Mouse (Mus musculus) Patski (cell line): ENCODE results near the gene Slc10a3. TPM values are rescaled to one million over a fixed set of nuclear protein-coding genes. Genes with fewer than 3 reads are reported as not detected.
"Not testable (repeated sequence)": the region's sequence is repeated elsewhere in the genome, so short reads cannot be mapped to it uniquely, and the experiment has no call there.

Experiments
- ATAC-seq: fragments of 100-300 bp; one replicate; pipeline ENCODE4 v1.8.0; 2021
- CTCF ChIA-PET: fragments of 350-600 bp; sonication (Branson Sonifier 250); formaldehyde crosslinking; loops from one replicate; lab custom pipeline; 2022; ENCODE audit warnings: inconsistent platforms; lab: Charles Lee
- POLR2A ChIA-PET: fragments of 350-600 bp; sonication (Branson Sonifier 250); formaldehyde crosslinking; loops from one replicate; lab custom pipeline; 2022; ENCODE audit warnings: antibody characterized with exemption, inconsistent platforms; lab: Charles Lee
- DNase-seq: peaks from one replicate; pipeline ENCODE4 v3.0.0-alpha.2; 2011; ENCODE audit warnings: low read depth, low spot score
- H3K27me3 ChIP-seq: fragments of 371-371 bp; one replicate; pipeline ENCODE4 v1.5.1; 2021
- CTCF ChIP-seq: fragments of 100-300 bp; IDR thresholded peaks from one replicate; pipeline ENCODE4 v1.5.1; 2021
- in situ Hi-C: fragments of 300-500 bp; cut with MboI; formaldehyde crosslinking; loops from 3 replicates; pipeline ENCODE4 v1.11.1; 2018; ENCODE audit warnings: low pct_unique_long_range_greater_than_20kb, mixed read lengths
- polyA plus RNA-seq: library from polyadenylated mRNA; unstranded; gene quantifications from one replicate; pipeline ENCODE4 v1.2.3, GENCODE M21; 2021

Gene Slc10a3
- polyA plus RNA-seq, 1 experiment from 2014 or later: 17.6 TPM

GRCm38 (mm10) chrX:74359171-74359570 is 14.0 kb downstream of the Slc10a3 start:
- H3K27me3 ChIP-seq: peaks cover 4% of the 10 kb centered on the region
- no peak for TF ChIP-seq CTCF
- ChIA-PET CTCF (no interaction called here), POLR2A (no interaction called here)
- DNase-seq (no peak), ATAC-seq (no peak)
- in situ Hi-C loops: no loop called here

DNA sequence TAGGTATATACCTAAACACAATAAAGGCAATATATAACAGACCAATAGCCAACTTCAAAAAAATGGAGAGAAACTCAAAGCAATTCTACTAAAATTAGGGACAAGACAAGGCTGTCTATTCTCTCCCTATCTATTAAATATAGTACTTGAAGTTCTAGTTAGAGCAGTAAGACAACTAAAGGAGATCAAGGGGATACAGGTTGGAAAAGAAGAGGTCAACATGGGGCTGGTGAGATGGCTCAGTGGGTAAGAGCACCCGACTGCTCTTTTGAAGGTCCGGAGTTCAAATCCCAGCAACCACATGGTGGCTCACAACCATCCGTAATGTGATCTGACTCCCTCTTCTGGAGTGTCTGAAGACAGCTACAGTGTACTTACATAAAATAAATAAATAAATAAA is 16.1 kb downstream of the Slc10a3 start:
- DNase-seq, POLR2A ChIA-PET, in situ Hi-C loops, H3K27me3 ChIP-seq, ATAC-seq, CTCF ChIA-PET: not testable (repeated sequence)

GRCm38 (mm10) chrX:74353467-74353770 is 19.7 kb downstream of the Slc10a3 start, which contains the start of gene Lage3:
Lage3 (minus strand) TSS chrX:74353618.
- peak; percentile 62 for ATAC-seq
- in situ Hi-C loops: no loop called here
- POLR2A ChIA-PET: no interaction called here
- CTCF ChIA-PET: no interaction called here
- TF ChIP-seq CTCF: no peak
- DNase-seq: no peak
- H3K27me3 ChIP-seq: peaks cover 18% of the 10 kb centered on the region

GRCm38 (mm10) chrX:74352645-74353466 is 20.3 kb downstream of the Slc10a3 start:
- H3K27me3 ChIP-seq: peaks cover 18% of the 10 kb centered on the region
- POLR2A ChIA-PET: no interaction called here
- in situ Hi-C loops: no loop called here
- TF ChIP-seq CTCF: no peak
- CTCF ChIA-PET: interaction anchor here (1.3 kb wide), 1 partner anchor 17 kb away, joined by 3 read pairs; no protein-coding TSS in a partner anchor
- DNase-seq (no peak), ATAC-seq (no peak)

DNA sequence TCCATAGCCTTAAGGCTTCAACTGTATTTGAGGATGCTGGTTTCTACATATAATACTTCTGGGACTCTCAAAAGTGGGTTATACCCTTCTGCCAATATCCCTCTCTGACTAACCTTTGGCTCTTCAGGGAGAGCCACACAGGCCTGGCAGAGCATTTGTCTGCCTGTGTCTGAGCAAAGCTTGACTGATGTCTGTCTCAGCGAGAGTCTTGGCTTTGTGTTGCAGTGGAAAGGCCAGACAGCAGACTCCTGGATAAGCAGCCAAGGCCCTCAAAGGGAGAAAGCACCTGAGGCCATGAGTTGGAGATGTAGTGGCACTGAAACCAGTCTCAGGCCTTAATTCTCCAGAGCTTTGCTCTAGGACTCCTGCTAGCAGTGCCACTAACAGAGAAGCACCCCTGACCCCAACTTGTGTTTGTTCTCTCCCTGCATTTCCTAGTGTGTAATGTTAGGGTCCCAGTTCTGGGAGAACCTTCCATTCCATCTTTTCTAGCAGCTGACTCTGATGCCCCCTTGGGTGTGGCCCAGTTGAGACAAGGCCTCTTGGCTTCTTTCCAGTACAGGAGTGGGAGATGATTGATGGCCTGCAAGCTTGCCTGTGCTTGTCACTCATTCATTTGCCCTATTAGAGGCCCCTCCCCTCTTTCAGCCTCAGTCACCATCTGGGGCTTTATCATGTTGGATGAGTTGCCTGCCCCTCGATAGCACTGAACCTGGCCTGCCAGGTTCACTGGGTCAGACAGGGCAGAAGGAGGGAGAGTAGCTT is 42.8 kb downstream of the Slc10a3 start:
- ATAC-seq (no peak), DNase-seq (no peak)
- no peaks in the 10 kb centered on the region for H3K27me3 ChIP-seq
- in situ Hi-C loops: no loop called here
- no peak for TF ChIP-seq CTCF
- POLR2A ChIA-PET: interaction anchor here (0.6 to 1.0 kb wide), 3 partner anchors 17 to 79 kb away, joined by 3 to 7 read pairs (median 5); no protein-coding TSS in a partner anchor
- CTCF ChIA-PET: interaction anchor here (1.3 to 2.2 kb wide), 2 partner anchors 12 to 16 kb away, joined by 3 to 5 read pairs; no protein-coding TSS in a partner anchor

GRCm38 (mm10) chrX:74329215-74329671 is 43.9 kb downstream of the Slc10a3 start:
- peaks cover 8% of the 10 kb centered on the region for H3K27me3 ChIP-seq
- no peak for TF ChIP-seq CTCF
- DNase-seq (no peak), ATAC-seq (peak; percentile 6)
- ChIA-PET CTCF (no interaction called here), POLR2A (interaction anchor here (0.6 to 1.6 kb wide), 2 partner anchors 18 to 39 kb away, joined by 3 to 5 read pairs; no protein-coding TSS in a partner anchor)
- in situ Hi-C loops: no loop called here

- in situ Hi-C loops: no loop called here
- no peak for TF ChIP-seq CTCF
- CTCF ChIA-PET: no interaction called here
- ATAC-seq (peak; percentile 81), DNase-seq (no peak)
- POLR2A ChIA-PET: interaction anchor here (1.6 kb wide), 1 partner anchor 40 kb away, joined by 3 read pairs; no protein-coding TSS in a partner anchor
- peaks cover 8% of the 10 kb centered on the region for H3K27me3 ChIP-seq
Measured at GRCm38 (mm10) chrX:74328725-74329161, 44.4 kb downstream of the Slc10a3 start, which contains the start of gene Plxna3. Plxna3 (plus strand) TSS chrX:74329066.

Other genes starting within 250 kb of the Slc10a3 start
- gene Opn1mw, start 245.9 kb downstream of the Slc10a3 start, polyA plus RNA-seq: 0.24 TPM
- gene Mecp2, start 238.0 kb downstream of the Slc10a3 start, polyA plus RNA-seq: 24.5 TPM
- gene Tex28, start 205.5 kb downstream of the Slc10a3 start, polyA plus RNA-seq: not detected
- 0.04 TPM for gene Tktl1, start 196.1 kb downstream of the Slc10a3 start, polyA plus RNA-seq
- 888 TPM for gene Flna, start 123.5 kb downstream of the Slc10a3 start, polyA plus RNA-seq
- gene Emd, start 118.7 kb downstream of the Slc10a3 start, polyA plus RNA-seq: 88.3 TPM
- gene Rpl10, start 102.5 kb downstream of the Slc10a3 start, polyA plus RNA-seq: 1,219 TPM
- gene Taz, start 91.4 kb downstream of the Slc10a3 start, polyA plus RNA-seq: 76.5 TPM
- 42.2 TPM for gene Dnase1l1, start 91.0 kb downstream of the Slc10a3 start, polyA plus RNA-seq
- gene Atp6ap1, start 76.3 kb downstream of the Slc10a3 start, polyA plus RNA-seq: 260 TPM
- 383 TPM for gene Gdi1, start 68.4 kb downstream of the Slc10a3 start, polyA plus RNA-seq
- 131 TPM for gene Fam50a, start 60.3 kb downstream of the Slc10a3 start, polyA plus RNA-seq
- 15.5 TPM for gene Plxna3, start 44.3 kb downstream of the Slc10a3 start, polyA plus RNA-seq
- 42.5 TPM for gene Lage3, start 19.7 kb downstream of the Slc10a3 start, polyA plus RNA-seq
- 31.4 TPM for gene Ubl4a, start 131 bp downstream of the Slc10a3 start, polyA plus RNA-seq
- gene Fam3a, start 19.9 kb upstream of the Slc10a3 start, polyA plus RNA-seq: 25.0 TPM
- gene Ikbkg, start 19.9 kb upstream of the Slc10a3 start, polyA plus RNA-seq: 33.9 TPM
- 64.5 TPM for gene G6pdx, start 55.8 kb upstream of the Slc10a3 start, polyA plus RNA-seq
- gene Gm6880, start 108.0 kb upstream of the Slc10a3 start, polyA plus RNA-seq: not detected
- gene Olfr1326-ps1, start 201.5 kb upstream of the Slc10a3 start, polyA plus RNA-seq: not detected
- not detected for gene Olfr1325, start 219.3 kb upstream of the Slc10a3 start, polyA plus RNA-seq